Mouse (Mus musculus): ENCODE results near the gene Mfsd4b1.

DNA sequence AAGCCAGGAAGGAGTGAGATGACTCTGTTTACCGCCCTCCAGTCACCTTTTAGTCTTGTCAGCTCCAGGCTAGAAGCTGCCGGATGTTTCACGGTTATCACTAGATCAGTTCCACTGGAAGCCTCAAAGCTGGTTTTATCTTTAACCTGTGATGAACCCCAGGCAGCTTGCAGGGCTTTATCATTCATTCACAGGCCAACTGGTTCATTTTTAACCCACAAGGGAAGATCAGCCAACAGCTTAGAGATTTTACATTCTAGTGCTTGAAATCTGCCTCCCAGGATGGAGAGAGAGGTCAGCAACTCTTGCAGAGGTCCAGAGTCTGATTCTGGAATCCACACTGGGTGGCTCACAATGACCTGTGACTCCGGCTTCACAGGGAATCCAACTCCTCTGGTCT lies 33.9 kb downstream of the Mfsd4b1 start:
- TF ChIP-seq MAFK (IDR thresholded peaks at IDR 0.05; ENCODE audit: insufficient read depth, low read depth, low read length) (no peak), CHD2 (IDR thresholded peaks at IDR 0.05; ENCODE audit: low read depth, low read length) (no peak), ZC3H11A (IDR thresholded peaks at IDR 0.05; ENCODE audit: borderline replicate concordance, low read depth, low read length) (no peak), HCFC1 (IDR thresholded peaks at IDR 0.05; ENCODE audit: borderline replicate concordance, insufficient read depth, low read length) (no peak), ZNF384 (IDR thresholded peaks at IDR 0.05; ENCODE audit: low read depth, low read length) (no peak)
